Mouse (Mus musculus) cerebellum, adult 2 months (tissue): ENCODE data around the gene Dmpk.

Experiments used
- CTCF ChIP-seq: fragments of 200-500 bp; IDR thresholded peaks from 2 replicates; pipeline ENCODE4 v1.5.1; 2011; ENCODE audit warnings: low read depth, mild to moderate bottlenecking, control low read depth, low read length, moderate library complexity, borderline replicate concordance; ENCODE audit not compliant: insufficient read depth
- POLR2A ChIP-seq: fragments of 200-500 bp; IDR thresholded peaks from 2 replicates; pipeline ENCODE4 v1.6.1; 2011; ENCODE audit warnings: low read length, control low read depth, borderline replicate concordance; ENCODE audit not compliant: insufficient read depth

DNA sequence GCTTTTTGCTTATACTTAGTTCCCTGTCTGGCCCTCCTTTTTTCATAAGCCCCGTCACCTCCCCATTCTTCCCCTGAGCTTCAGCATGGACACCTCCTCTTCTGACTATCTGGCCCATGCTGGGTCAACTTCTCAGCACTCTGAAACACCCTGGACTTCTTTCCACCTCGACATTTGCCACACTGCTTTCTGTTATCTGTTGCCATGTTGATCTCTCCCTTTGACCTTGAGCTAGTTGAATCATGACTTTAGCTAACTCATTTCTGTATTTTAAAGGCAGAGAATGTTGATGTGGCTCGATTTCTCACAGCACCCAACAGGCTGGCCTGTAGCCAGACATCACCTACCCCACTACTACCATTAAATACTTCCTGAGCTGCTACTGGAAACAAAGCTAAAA lies 23.8 kb downstream of the Dmpk start:
- TF ChIP-seq POLR2A: no peak
- TF ChIP-seq CTCF: no peak
